Mouse (Mus musculus) liver, adult (tissue): ENCODE measurements around the gene Siae.

ENCODE experiments used
- GATA4 ChIP-seq: IDR thresholded peaks from 2 replicates; pipeline ENCODE4 v1.6.1; 2014; ENCODE audit warnings: mild to moderate bottlenecking, low read length; ENCODE audit not compliant: insufficient replicate concordance

The Siae gene

GRCm38 (mm10) chr9:37530888-37531705 is 24.4 kb upstream of the Siae start:
- TF ChIP-seq GATA4 = no peak

GRCm38 (mm10) chr9:37536851-37537250 is 18.6 kb upstream of the Siae start:
- TF ChIP-seq GATA4 = no peak

- TF ChIP-seq GATA4 = peak; percentile 8; the same call in 1 of the 2 replicates
These were observed 17.7 kb upstream of the Siae start for GRCm38 (mm10) chr9:37537658-37538250.

GRCm38 (mm10) chr9:37539170-37540025 is 16.1 kb upstream of the Siae start, which contains the start of gene Vsig2:
Gene Vsig2, plus strand, starts transcription at chr9:37539255.
- TF ChIP-seq GATA4 = no peak

- TF ChIP-seq GATA4 = no peak
These were observed 15.3 kb upstream of the Siae start for GRCm38 (mm10) chr9:37540226-37540625.

- no peak for TF ChIP-seq GATA4
These were observed 14.6 kb upstream of the Siae start for GRCm38 (mm10) chr9:37540701-37541575.

GRCm38 (mm10) chr9:37541851-37542642 is 13.5 kb upstream of the Siae start:
- no peak for TF ChIP-seq GATA4

GRCm38 (mm10) chr9:37543869-37544440 is 11.5 kb upstream of the Siae start:
- no peak for TF ChIP-seq GATA4

- TF ChIP-seq GATA4 = no peak; the same call in 1 of the 2 replicates
These were observed 10.9 kb upstream of the Siae start for GRCm38 (mm10) chr9:37544447-37545165.

GRCm38 (mm10) chr9:37545166-37545610 is 10.3 kb upstream of the Siae start:
- no peak for TF ChIP-seq GATA4

GRCm38 (mm10) chr9:37545847-37546452 is 9.5 kb upstream of the Siae start:
- TF ChIP-seq GATA4 = peak; percentile 52; the same call in 1 of the 2 replicates

GRCm38 (mm10) chr9:37546889-37547288 is 8.6 kb upstream of the Siae start:
- no peak for TF ChIP-seq GATA4

- no peak for TF ChIP-seq GATA4
These were observed 5.1 kb upstream of the Siae start for GRCm38 (mm10) chr9:37550435-37550834.
